Mouse (Mus musculus) kidney, adult 2 months (tissue): Measurements from ENCODE around the gene Ncoa3. TPM values are rescaled to one million over a fixed set of nuclear protein-coding genes. Genes with fewer than 3 reads are reported as not detected.
"Not testable (repeated sequence)": the region's sequence is repeated elsewhere in the genome, so short reads cannot be mapped to it uniquely, and the experiment has no call there.

Source experiments
- DNase-seq: peaks from one replicate; pipeline ENCODE4 v3.0.0; 2021
- H3K27ac ChIP-seq: fragments of 200-500 bp; 2 replicates; pipeline ENCODE4 v1.5.1; 2012; ENCODE audit warnings: low read depth, low read length, control low read depth, inconsistent platforms; ENCODE audit not compliant: insufficient read depth
- H3K27me3 ChIP-seq: fragments of 200-500 bp; replicated peaks from 2 replicates; pipeline ENCODE4 v1.6.1; 2012; ENCODE audit warnings: mild to moderate bottlenecking, moderate library complexity, low read length, inconsistent platforms; ENCODE audit not compliant: control insufficient read depth, insufficient read depth
- H3K36me3 ChIP-seq: fragments of 200-500 bp; 2 replicates; pipeline ENCODE4 v1.6.1; 2012; ENCODE audit warnings: mild to moderate bottlenecking, moderate library complexity, low read length, inconsistent platforms; ENCODE audit not compliant: control insufficient read depth, insufficient read depth
- H3K4me1 ChIP-seq: fragments of 200-500 bp; 2 replicates; pipeline ENCODE4 v1.6.1; 2011; ENCODE audit warnings: low read length; ENCODE audit not compliant: control insufficient read depth, insufficient read depth
- H3K4me3 ChIP-seq: fragments of 200-500 bp; 2 replicates; pipeline ENCODE4 v1.5.1; 2011; ENCODE audit warnings: mild to moderate bottlenecking, low read depth, low read length, control low read depth; ENCODE audit not compliant: insufficient read depth
- CTCF ChIP-seq: fragments of 200-500 bp; conservative IDR thresholded peaks from 2 replicates; pipeline ENCODE4 v1.5.1; 2011; ENCODE audit warnings: low read depth, mild to moderate bottlenecking, control low read depth, low read length, moderate library complexity, mixed read lengths; ENCODE audit not compliant: insufficient read depth, insufficient read length
- POLR2A ChIP-seq: fragments of 200-500 bp; IDR thresholded peaks from one replicate; pipeline ENCODE4 v1.6.1; 2011; ENCODE audit warnings: low read depth, low read length, control low read depth
- WGBS: fragments of 180-500 bp; shearing (Covaris S2); methylation state at CpG from one replicate; pipeline ENCODE4 v1.1.7; 2018; 5-methylcytosine and 5-hydroxymethylcytosine counted together
- polyA plus RNA-seq: library from polyadenylated mRNA; depleted of rRNA; stranded (reverse); fragments of >200 nt; gene quantifications from 2 replicates; pipeline ENCODE4 v1.2.3, GENCODE M21; 2012

The Ncoa3 gene
- polyA plus RNA-seq, 1 experiment: 36.3 TPM

DNA sequence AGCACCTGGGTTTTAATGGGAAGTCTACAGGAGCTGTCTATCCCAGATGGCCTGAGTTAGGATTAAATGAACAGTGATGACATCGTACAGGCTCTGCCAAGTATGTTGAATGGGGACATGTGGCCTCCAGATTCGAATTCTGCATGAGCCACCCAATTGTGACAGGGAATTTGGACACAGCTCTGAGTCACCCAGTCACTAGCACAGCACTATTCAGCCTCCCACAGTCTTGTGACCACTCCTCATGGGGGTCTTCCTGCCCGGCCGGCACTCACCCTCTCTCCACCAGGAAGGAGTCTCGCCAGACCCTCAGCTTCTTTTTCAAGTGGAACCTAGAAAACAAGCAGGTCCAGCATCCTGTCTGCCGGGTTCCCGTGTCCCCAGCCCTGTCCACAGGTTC lies 91.7 kb downstream of the Ncoa3 start:
- H3K4me3 ChIP-seq: no peak overlapping the region
- DNase-seq: no peak
- WGBS: 85% methylated on average over 7 of the region's 7 CpGs
- no peaks in the 10 kb centered on the region for H3K27me3 ChIP-seq
- no peak overlapping the region for H3K27ac ChIP-seq
- TF ChIP-seq CTCF: no peak
- H3K4me1 ChIP-seq: peaks cover 21% of the 10 kb centered on the region
- H3K36me3 ChIP-seq: no peaks in the 10 kb centered on the region

DNA sequence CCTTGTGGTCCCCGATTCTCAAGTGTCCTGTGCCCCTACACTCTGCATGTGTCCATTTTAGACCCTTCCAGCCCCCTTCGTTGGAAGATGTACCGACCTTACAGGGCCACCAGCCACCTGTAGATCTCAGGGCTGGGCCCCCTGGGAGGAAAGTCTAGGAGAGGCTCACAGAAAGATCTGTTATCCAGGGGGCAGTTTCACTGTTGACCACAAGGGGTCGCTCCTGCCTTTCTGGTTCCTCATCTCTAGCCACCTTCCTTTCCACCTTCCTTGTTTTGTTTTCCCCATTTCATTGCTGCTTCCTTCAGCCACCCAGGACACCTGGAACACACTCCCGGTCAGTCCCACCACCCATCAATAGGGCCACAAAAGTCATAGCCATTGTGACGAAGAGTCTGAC lies 92.5 kb downstream of the Ncoa3 start:
- peak; percentile 67 for DNase-seq
- TF ChIP-seq CTCF: peak; percentile 68
- WGBS: 36% methylated on average over 6 of the region's 6 CpGs
- not testable (repeated sequence) for H3K27ac ChIP-seq, H3K4me3 ChIP-seq, H3K27me3 ChIP-seq, H3K36me3 ChIP-seq
- H3K4me1 ChIP-seq: peaks cover 17% of the 10 kb centered on the region

DNA sequence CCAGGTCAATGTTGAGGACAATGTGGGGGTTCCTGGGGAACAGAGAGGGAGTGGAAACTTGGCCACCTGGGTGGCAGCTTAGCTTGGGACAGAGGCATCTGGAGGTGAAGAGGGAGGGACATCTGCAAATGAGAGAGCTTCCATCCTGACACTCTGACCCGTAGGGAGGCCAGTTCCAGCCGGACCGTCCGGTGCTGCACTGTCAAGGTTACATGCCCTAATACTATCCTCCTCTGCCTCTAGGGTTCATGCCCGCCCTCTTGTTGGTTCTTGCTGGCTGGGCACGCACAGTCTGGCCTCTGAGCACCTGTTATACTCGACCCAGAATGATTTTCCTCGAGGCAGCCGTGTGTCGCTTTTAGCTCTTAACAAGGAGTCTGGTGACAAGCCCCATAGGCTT lies 93.3 kb downstream of the Ncoa3 start:
- H3K4me1 ChIP-seq: peaks cover 10% of the 10 kb centered on the region
- no peak overlapping the region for H3K27ac ChIP-seq
- H3K36me3 ChIP-seq: no peaks in the 10 kb centered on the region
- TF ChIP-seq CTCF: no peak
- no peak for TF ChIP-seq POLR2A
- DNase-seq: no peak
- no peak overlapping the region for H3K4me3 ChIP-seq
- no peaks in the 10 kb centered on the region for H3K27me3 ChIP-seq
- WGBS: 61% methylated on average over 10 of the region's 10 CpGs

DNA sequence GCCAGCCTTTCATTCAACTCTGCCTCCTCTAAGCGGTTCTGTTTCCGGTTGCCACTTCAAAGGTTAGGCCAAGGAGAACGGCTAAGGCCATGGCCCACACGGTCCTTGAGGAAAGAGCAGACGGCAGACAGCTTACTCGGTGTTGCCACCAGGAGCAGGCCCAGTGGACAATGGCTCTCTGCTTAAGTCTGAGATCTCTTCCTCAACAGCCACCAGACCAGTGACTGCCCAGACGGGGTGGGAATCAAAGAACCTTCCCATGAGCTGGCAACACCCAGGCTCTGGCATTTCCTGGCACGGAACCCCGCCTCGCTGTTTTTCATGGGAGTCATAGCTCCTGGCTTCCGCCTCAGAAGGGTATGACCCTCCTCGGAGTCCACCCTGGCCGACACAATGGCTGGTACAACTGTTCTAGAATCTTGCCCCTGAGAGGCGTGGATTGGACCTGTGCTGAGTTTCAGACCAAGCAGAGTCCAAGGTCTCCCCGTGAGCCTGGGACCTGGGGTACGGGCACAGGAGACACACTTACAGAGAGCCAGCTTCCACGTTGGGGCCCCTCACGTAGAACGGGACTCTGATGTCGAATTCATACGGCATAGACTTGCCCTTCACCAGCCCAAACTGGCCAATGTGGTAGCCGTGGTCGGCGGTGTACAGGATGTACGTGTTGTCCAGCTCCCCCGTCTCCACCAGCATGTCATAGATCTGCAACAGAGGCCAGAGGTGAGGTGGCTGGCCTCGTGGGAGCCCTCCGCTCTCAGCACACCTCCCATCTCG lies 94.2 kb downstream of the Ncoa3 start:
- Histone ChIP-seq H3K4me3 (no peak overlapping the region), H3K27me3 (no peaks in the 10 kb centered on the region), H3K27ac (peak overlapping the region; percentile 4; the same call in 1 of the 2 replicates), H3K4me1 (peaks cover 7% of the 10 kb centered on the region), H3K36me3 (no peaks in the 10 kb centered on the region)
- no peak for TF ChIP-seq CTCF
- TF ChIP-seq POLR2A: no peak
- 66% methylated on average over 29 of the region's 29 CpGs for WGBS
- peak; percentile 68 for DNase-seq

DNA sequence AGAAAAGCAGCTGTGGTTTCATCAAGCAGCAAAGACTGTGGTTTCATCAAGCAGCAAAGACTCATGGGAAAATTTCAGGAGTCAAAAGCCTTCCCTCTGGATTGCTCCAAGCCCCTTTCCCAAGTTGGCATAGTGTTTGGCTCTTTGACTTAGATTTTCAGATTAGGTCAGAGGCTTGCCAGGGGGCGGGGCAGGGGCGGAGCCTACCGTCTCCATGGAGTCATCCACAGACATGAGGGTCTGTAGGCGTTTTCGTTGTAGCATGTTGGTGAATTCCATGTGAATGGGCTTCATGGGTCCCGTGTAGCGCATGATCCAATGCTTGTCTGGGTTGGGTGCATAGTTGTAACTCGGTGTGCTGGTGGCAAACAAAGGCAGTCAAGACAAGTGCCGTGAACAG lies 96.6 kb downstream of the Ncoa3 start:
- Histone ChIP-seq H3K27ac (no peak overlapping the region), H3K4me3 (no peak overlapping the region), H3K27me3 (no peaks in the 10 kb centered on the region), H3K4me1 (peaks cover 7% of the 10 kb centered on the region), H3K36me3 (no peaks in the 10 kb centered on the region)
- TF ChIP-seq POLR2A (no peak), CTCF (no peak)
- no peak for DNase-seq
- WGBS: 93% methylated on average over 9 of the region's 9 CpGs

DNA sequence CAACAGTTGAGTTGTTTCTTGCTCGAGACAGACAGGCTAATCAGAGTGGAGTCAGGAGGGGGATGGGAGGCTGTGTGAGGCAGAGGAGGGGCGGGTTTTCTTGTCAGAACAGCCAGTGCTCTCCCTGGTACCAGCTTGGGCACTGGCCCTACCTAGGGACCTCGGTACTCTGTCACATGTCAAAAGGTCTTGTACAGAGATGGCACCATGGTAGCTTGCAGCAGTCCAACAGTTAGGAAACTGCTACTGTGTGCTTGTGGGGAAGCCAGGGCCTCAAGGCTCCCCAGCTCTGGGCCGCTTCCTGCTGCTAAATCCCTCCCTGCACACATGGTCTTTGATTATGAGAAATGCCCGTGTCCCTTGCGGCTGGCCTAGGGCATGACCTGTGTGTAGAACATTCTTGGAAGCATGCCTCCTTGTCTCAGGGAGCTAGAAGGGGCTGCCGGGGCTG lies 97.7 kb downstream of the Ncoa3 start:
- WGBS: 52% methylated on average over 7 of the region's 7 CpGs
- no peaks in the 10 kb centered on the region for H3K36me3 ChIP-seq
- no peak overlapping the region for H3K27ac ChIP-seq
- DNase-seq: peak; percentile 68
- H3K27me3 ChIP-seq: no peaks in the 10 kb centered on the region
- H3K4me1 ChIP-seq: peaks cover 7% of the 10 kb centered on the region
- H3K4me3 ChIP-seq: no peak overlapping the region
- TF ChIP-seq CTCF: no peak
- TF ChIP-seq POLR2A: no peak

DNA sequence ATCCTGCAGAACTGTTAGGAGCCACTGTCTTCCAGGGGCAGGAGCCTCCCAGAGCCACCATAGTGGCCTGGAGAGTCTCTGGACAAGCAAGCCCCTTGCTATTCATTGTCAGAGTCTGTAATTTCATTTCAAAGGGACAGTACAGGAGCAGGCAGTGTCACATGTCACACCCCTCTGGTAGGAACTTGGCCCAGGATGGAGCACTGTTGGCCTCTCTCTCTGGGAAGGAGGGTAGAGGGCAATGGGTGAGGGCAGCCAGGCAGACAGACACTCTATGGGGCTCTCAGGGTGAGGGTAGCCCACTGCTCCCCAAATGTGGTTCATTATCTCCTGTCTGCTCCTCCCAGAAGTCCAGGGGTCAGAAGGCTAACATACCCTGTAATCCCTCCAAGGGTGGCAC lies 99.2 kb downstream of the Ncoa3 start:
- no peak for DNase-seq
- no peak overlapping the region for H3K4me3 ChIP-seq
- no peaks in the 10 kb centered on the region for H3K36me3 ChIP-seq
- no peak for TF ChIP-seq CTCF
- TF ChIP-seq POLR2A: no peak
- H3K4me1 ChIP-seq: peaks cover 2% of the 10 kb centered on the region; the same call in 1 of the 2 replicates
- H3K27ac ChIP-seq: no peak overlapping the region
- no peaks in the 10 kb centered on the region for H3K27me3 ChIP-seq

DNA sequence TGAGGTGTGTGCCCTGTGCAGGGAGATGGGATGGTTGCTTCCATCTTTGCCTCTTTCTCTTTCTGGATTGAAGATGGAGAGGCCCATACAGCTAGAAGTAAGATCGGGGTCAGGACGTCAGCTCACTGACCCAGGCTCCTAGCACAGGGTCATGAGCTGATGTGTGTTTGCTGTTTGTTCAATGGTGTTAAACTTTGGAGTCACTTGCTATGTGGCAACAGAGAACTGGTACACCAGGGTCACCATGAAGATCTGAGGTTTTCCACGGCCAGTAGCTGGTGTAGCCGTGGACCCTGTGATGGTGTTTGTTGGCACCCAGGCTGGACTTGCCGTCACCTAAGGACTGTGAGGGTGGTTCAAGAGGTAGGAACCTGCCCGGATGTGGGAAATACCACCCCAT lies 100.0 kb downstream of the Ncoa3 start:
- Histone ChIP-seq H3K27ac (no peak overlapping the region), H3K36me3 (no peaks in the 10 kb centered on the region), H3K4me1 (no peaks in the 10 kb centered on the region), H3K4me3 (no peak overlapping the region), H3K27me3 (no peaks in the 10 kb centered on the region)
- DNase-seq: no peak
- WGBS: 93% methylated on average over 6 of the region's 6 CpGs
- TF ChIP-seq POLR2A: no peak
- TF ChIP-seq CTCF: no peak
